Mouse (Mus musculus) CH12.LX (cell line): ENCODE measurements around the gene Efcab5. TPM values are rescaled to one million over a fixed set of nuclear protein-coding genes. Genes with fewer than 3 reads are reported as not detected.
A peak's percentile ranks its signal among the peaks of the same experiment; 100 is the strongest.

ENCODE experiments used
- DNase-seq: peaks from one replicate; pipeline ENCODE4 v3.0.0-alpha.2; 2013; ENCODE audit errors: extremely low read depth
- H3K27ac ChIP-seq: 2 replicates; pipeline ENCODE4 v1.5.1; 2012; ENCODE audit warnings: low read depth, mild to moderate bottlenecking, control low read depth, moderate library complexity; ENCODE audit not compliant: insufficient read depth
- H3K27me3 ChIP-seq: replicated peaks from 2 replicates; pipeline ENCODE3; 2012; ENCODE audit warnings: inconsistent platforms
- H3K36me3 ChIP-seq, 2 experiments: replicated peaks in 1 of 2; 2 replicates each; pipeline versions ENCODE3 to v1.6.1; 2012; ENCODE audit warnings: inconsistent platforms in 1 of 2, low read length in 1 of 2, mild to moderate bottlenecking in 1 of 2, mixed read lengths in 1 of 2, moderate library complexity in 1 of 2; ENCODE audit not compliant: control insufficient read depth in 1 of 2, insufficient read depth in 1 of 2
- H3K4me1 ChIP-seq, 2 experiments: 2 replicates each; pipeline ENCODE4 v1.6.1; 2012; ENCODE audit warnings: inconsistent platforms in 1 of 2, moderate library complexity in 1 of 2; ENCODE audit not compliant: insufficient read depth in 2 of 2, control insufficient read depth in 1 of 2
- H3K4me2 ChIP-seq: 2 replicates; pipeline ENCODE4 v1.6.1; 2012; ENCODE audit warnings: low read depth, mild to moderate bottlenecking, control low read depth; ENCODE audit not compliant: poor library complexity, insufficient read depth, severe bottlenecking
- H3K4me3 ChIP-seq, 3 experiments: fragments of 150-350 bp in 1 of 3; sonication (generic) in 1 of 3; replicated peaks in 1 of 3; 2 replicates each; pipeline versions ENCODE3 to v1.5.1; 2011 to 2012; ENCODE audit warnings: low read depth in 2 of 3, low read length in 2 of 3, mild to moderate bottlenecking in 2 of 3, moderate library complexity in 2 of 3, control low read depth in 1 of 3, improper control_type of control experiment in 1 of 3, inconsistent platforms in 1 of 3, mixed read lengths in 1 of 3; ENCODE audit not compliant: poor library complexity in 1 of 3
- H3K79me2 ChIP-seq: replicated peaks from 2 replicates; pipeline ENCODE4 v1.6.1; 2012; ENCODE audit warnings: mild to moderate bottlenecking, moderate library complexity; ENCODE audit not compliant: control insufficient read depth, poor library complexity, insufficient read depth, severe bottlenecking; ENCODE audit errors: extremely low read depth
- H3K9ac ChIP-seq: 2 replicates; pipeline ENCODE4 v1.6.1; 2012; ENCODE audit warnings: low read depth, mild to moderate bottlenecking, control low read depth, moderate library complexity; ENCODE audit not compliant: insufficient read depth
- H3K9me3 ChIP-seq: replicated peaks from 2 replicates; pipeline ENCODE3; 2012; ENCODE audit warnings: low read length, inconsistent platforms, mixed read lengths
- BHLHE40 ChIP-seq: IDR thresholded peaks from 2 replicates; pipeline ENCODE4 v1.6.1; 2011; ENCODE audit warnings: mild to moderate bottlenecking, low read depth, low read length, improper control_type of control experiment
- CHD2 ChIP-seq: IDR thresholded peaks from 2 replicates; pipeline ENCODE4 v1.6.1; 2011; ENCODE audit warnings: low read length, improper control_type of control experiment
- CTCF ChIP-seq, 2 experiments: IDR thresholded peaks in 1 of 2; conservative IDR thresholded peaks in 1 of 2; 2 replicates each; pipeline ENCODE4 v1.5.1; 2011 to 2012; ENCODE audit warnings: low read depth in 2 of 2, low read length in 2 of 2, improper control_type of control experiment in 1 of 2, inconsistent platforms in 1 of 2, mild to moderate bottlenecking in 1 of 2, moderate library complexity in 1 of 2
- EP300 ChIP-seq: IDR thresholded peaks from 2 replicates; pipeline ENCODE4 v1.6.1; 2011; ENCODE audit warnings: low read length, improper control_type of control experiment
- GABPA ChIP-seq: IDR thresholded peaks from 2 replicates; pipeline ENCODE4 v1.6.1; 2012; ENCODE audit warnings: low read depth, low read length, improper control_type of control experiment, inconsistent platforms; ENCODE audit not compliant: insufficient replicate concordance
- HCFC1 ChIP-seq: IDR thresholded peaks from 2 replicates; pipeline ENCODE4 v1.6.1; 2012; ENCODE audit warnings: low read depth, mild to moderate bottlenecking, inconsistent platforms, low read length, improper control_type of control experiment
- JUN ChIP-seq: IDR thresholded peaks from 2 replicates; pipeline ENCODE4 v1.6.1; 2011; ENCODE audit warnings: low read depth, mild to moderate bottlenecking, low read length, improper control_type of control experiment, moderate library complexity; ENCODE audit not compliant: insufficient read depth
- JUND ChIP-seq: conservative IDR thresholded peaks from 2 replicates; pipeline ENCODE4 v1.6.1; 2011; ENCODE audit warnings: low read depth, low read length, improper control_type of control experiment
- MAX ChIP-seq: IDR thresholded peaks from 2 replicates; pipeline ENCODE4 v1.6.1; 2011; ENCODE audit warnings: low read length, improper control_type of control experiment
- MAZ ChIP-seq: IDR thresholded peaks from 2 replicates; pipeline ENCODE4 v1.6.1; 2012; ENCODE audit warnings: low read depth, mild to moderate bottlenecking, inconsistent platforms, low read length, improper control_type of control experiment, moderate library complexity
- MYC ChIP-seq: IDR thresholded peaks from 2 replicates; pipeline ENCODE4 v1.6.1; 2011; ENCODE audit warnings: low read depth, mild to moderate bottlenecking, improper control_type of control experiment, low read length
- NRF1 ChIP-seq: IDR thresholded peaks from 2 replicates; pipeline ENCODE4 v1.6.1; 2014; ENCODE audit warnings: low read depth, mild to moderate bottlenecking, inconsistent platforms, low read length, improper control_type of control experiment, moderate library complexity
- PAX5 ChIP-seq: IDR thresholded peaks from 2 replicates; pipeline ENCODE4 v1.6.1; 2012; ENCODE audit warnings: low read length, inconsistent platforms, mixed read lengths
- POLR2AphosphoS2 ChIP-seq: IDR thresholded peaks from 2 replicates; pipeline ENCODE4 v1.6.1; 2011; ENCODE audit warnings: low read depth, low read length, improper control_type of control experiment
- RCOR1 ChIP-seq: conservative IDR thresholded peaks from 2 replicates; pipeline ENCODE4 v1.6.1; 2012; ENCODE audit warnings: low read depth, mild to moderate bottlenecking, inconsistent platforms, low read length, improper control_type of control experiment
- SMC3 ChIP-seq: IDR thresholded peaks from 2 replicates; pipeline ENCODE4 v1.6.1; 2011; ENCODE audit warnings: low read depth, low read length, improper control_type of control experiment
- TBP ChIP-seq: conservative IDR thresholded peaks from 2 replicates; pipeline ENCODE4 v1.6.1; 2011; ENCODE audit warnings: low read depth, low read length, improper control_type of control experiment
- UBTF ChIP-seq: IDR thresholded peaks from 2 replicates; pipeline ENCODE4 v1.6.1; 2012; ENCODE audit warnings: low read depth, mild to moderate bottlenecking, inconsistent platforms, low read length, improper control_type of control experiment, moderate library complexity
- dilution Hi-C: fragments of 300-500 bp; cut with MboI; formaldehyde crosslinking; loops from 2 replicates; pipeline ENCODE4 v1.14.3; 2020; ENCODE audit warnings: low sequenced_read_pairs; ENCODE audit not compliant: extremely low pct_unique_long_range_greater_than_20kb, extremely low pct_ligation_motif_present
- in situ Hi-C: fragments of 300-500 bp; cut with MboI; formaldehyde crosslinking; loops from 3 replicates; pipeline ENCODE4 v1.14.3; 2019; ENCODE audit warnings: low sequenced_read_pairs, low pct_ligation_motif_present, low pct_unique_long_range_greater_than_20kb, mixed read lengths
- polyA plus RNA-seq: library from polyadenylated mRNA; unstranded; fragments of >175 nt; gene quantifications from 2 replicates; pipeline ENCODE4 v1.2.1, GENCODE M21; 2012; ENCODE audit warnings: low read depth; ENCODE audit not compliant: insufficient read length
- total RNA-seq, 2 experiments: library from RNA; depleted of rRNA; stranded (reverse); fragments of 300-350 nt in 1 of 2; fragments of >200 nt in 1 of 2; gene quantifications; 2 replicates each; pipeline ENCODE4 v1.2.3; 2012 to 2014

Gene Efcab5
- total and polyA plus RNA-seq, 3 experiments = 0.24 to 0.43 (median 0.38) TPM

DNA sequence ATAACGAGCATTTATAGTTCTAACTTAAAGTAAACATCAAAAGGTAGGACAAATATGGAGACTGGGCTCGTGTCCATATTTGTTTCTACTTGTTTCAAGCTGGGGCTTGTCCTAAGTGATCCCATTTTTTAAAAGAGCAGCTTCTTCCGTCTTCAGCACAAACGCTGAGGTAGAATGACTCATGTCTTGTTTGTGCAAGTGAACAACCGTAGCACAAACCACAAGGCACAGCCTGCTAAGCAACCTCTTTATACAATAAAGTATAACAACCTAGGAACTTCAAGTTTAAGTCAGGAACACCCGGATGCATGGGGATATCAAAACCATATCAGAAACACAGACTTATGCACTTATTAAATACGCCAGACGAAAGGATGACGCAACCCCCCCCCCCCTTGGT is 28.4 kb downstream of the Efcab5 start:
- Histone ChIP-seq H3K9me3 (no peaks in the 10 kb centered on the region), H3K79me2 (no peaks in the 10 kb centered on the region), H3K36me3 (no peaks in the 10 kb centered on the region), H3K4me3 (no peak overlapping the region), H3K9ac (no peak overlapping the region), H3K27ac (no peak overlapping the region), H3K4me1 (no peaks in the 10 kb centered on the region), H3K27me3 (no peaks in the 10 kb centered on the region), H3K4me2 (0 out of 2 replicates have a peak overlapping the region, but pooled peaks have one; percentile 21)
- dilution Hi-C loops (no loop called here), in situ Hi-C loops (no loop called here)
- no peak for TF ChIP-seq JUN
- no peak for TF ChIP-seq UBTF
- TF ChIP-seq CTCF (conservative IDR thresholded peaks at IDR 0.05 in 1 of 2, IDR thresholded peaks at IDR 0.05 in 1 of 2; ENCODE audit: low read depth in 2 of 2, low read length in 2 of 2) = no peak
- no peak for TF ChIP-seq EP300
- no peak for TF ChIP-seq SMC3
- no peak for TF ChIP-seq GABPA
- TF ChIP-seq POLR2AphosphoS2 = no peak
- no peak for TF ChIP-seq PAX5
- no peak for TF ChIP-seq JUND
- TF ChIP-seq HCFC1 = no peak
- no peak for TF ChIP-seq MAZ
- no peak for TF ChIP-seq RCOR1
- no peak for TF ChIP-seq CHD2
- no peak for TF ChIP-seq NRF1
- TF ChIP-seq MYC = no peak
- no peak for DNase-seq

- in situ Hi-C loops (no loop called here), dilution Hi-C loops (no loop called here)
- Histone ChIP-seq H3K27ac (no peak overlapping the region), H3K4me3 (no peak overlapping the region), H3K4me2 (no peak overlapping the region), H3K9ac (no peak overlapping the region), H3K4me1 (peaks cover 3 to 26% of the 10 kb centered on the region in 2 experiments), H3K79me2 (no peaks in the 10 kb centered on the region), H3K27me3 (no peaks in the 10 kb centered on the region), H3K9me3 (no peaks in the 10 kb centered on the region), H3K36me3 (no peaks in the 10 kb centered on the region)
- no peak for DNase-seq
- TF ChIP-seq TBP (no peak), BHLHE40 (peak; percentile 88), MAX (0 out of 2 replicates have a peak, but pooled peaks have one; percentile 17)
Measured at GRCm38 (mm10) chr11:77154214-77154613, 34.6 kb downstream of the Efcab5 start.
